Mouse (Mus musculus) heart, embryonic 14.5 days (tissue): ENCODE measurements around the gene Nfib. TPM values are rescaled to one million over a fixed set of nuclear protein-coding genes. Genes with fewer than 3 reads are reported as not detected.

ENCODE experiments used
- ATAC-seq: fragments of 200-750 bp; cut with Nextera tagmentation; 2 replicates; pipeline ENCODE4 v1.8.0; 2017; ENCODE audit warnings: low read depth, moderate TSS enrichment; ENCODE audit not compliant: insufficient number of reproducible peaks, insufficient read depth, low FRiP score
- H3K27ac ChIP-seq, 2 experiments: fragments of 200-500 bp in 1 of 2; fragments of 300-500 bp in 1 of 2; sonication (generic) in 1 of 2; replicated peaks in 1 of 2; 2 replicates each; pipeline ENCODE4 v1.5.1; 2012 to 2014; ENCODE audit warnings: low read depth in 2 of 2, low read length in 2 of 2, control low read depth in 1 of 2, mild to moderate bottlenecking in 1 of 2, mixed read lengths in 1 of 2; ENCODE audit not compliant: control insufficient read depth in 1 of 2, insufficient read depth in 1 of 2
- H3K27me3 ChIP-seq: fragments of 300-500 bp; sonication (generic); 2 replicates; pipeline ENCODE4 v1.6.1; 2014; ENCODE audit warnings: mild to moderate bottlenecking, low read length, control low read depth; ENCODE audit not compliant: control insufficient read depth, insufficient read depth
- H3K36me3 ChIP-seq: fragments of 300-500 bp; sonication (generic); 2 replicates; pipeline ENCODE4 v1.6.1; 2014; ENCODE audit warnings: mild to moderate bottlenecking, control low read depth, low read length, mixed read lengths; ENCODE audit not compliant: control insufficient read depth, insufficient read depth
- H3K4me1 ChIP-seq, 2 experiments: fragments of 200-500 bp in 1 of 2; fragments of 300-500 bp in 1 of 2; sonication (generic) in 1 of 2; 2 replicates each; pipeline ENCODE4 v1.6.1; 2012 to 2014; ENCODE audit warnings: low read length in 2 of 2, control low read depth in 1 of 2, mixed read lengths in 1 of 2; ENCODE audit not compliant: control insufficient read depth in 2 of 2, insufficient read depth in 2 of 2
- H3K4me2 ChIP-seq: fragments of 300-500 bp; sonication (generic); 2 replicates; pipeline ENCODE4 v1.6.1; 2014; ENCODE audit warnings: mild to moderate bottlenecking, low read length
- H3K4me3 ChIP-seq, 2 experiments: fragments of 200-500 bp in 1 of 2; fragments of 300-500 bp in 1 of 2; sonication (generic) in 1 of 2; 2 replicates each; pipeline ENCODE4 v1.5.1; 2012 to 2014; ENCODE audit warnings: low read length in 2 of 2, mild to moderate bottlenecking in 2 of 2, control low read depth in 1 of 2, low read depth in 1 of 2, moderate library complexity in 1 of 2; ENCODE audit not compliant: control insufficient read depth in 1 of 2, insufficient read depth in 1 of 2
- H3K9ac ChIP-seq: fragments of 300-500 bp; sonication (generic); 2 replicates; pipeline ENCODE4 v1.6.1; 2014; ENCODE audit warnings: mild to moderate bottlenecking, low read length
- H3K9me3 ChIP-seq: fragments of 300-500 bp; sonication (generic); 2 replicates; pipeline ENCODE4 v1.6.1; 2016; ENCODE audit warnings: low read length, control low read depth; ENCODE audit not compliant: control insufficient read depth
- WGBS: fragments of 180-500 bp; shearing (Covaris S2); extraction: QIAGEN DNeasy Blood & Tissue Kit; methylation state at CpG from one replicate; pipeline ENCODE4 v1.1.7; 2014; 5-methylcytosine and 5-hydroxymethylcytosine counted together
- polyA plus RNA-seq: library from polyadenylated mRNA; unstranded; fragments of >200 nt; fragmentation: Nextera tagmentation; extraction: Ambion mirVana; gene quantifications from 2 replicates; pipeline ENCODE4 v1.2.1, GENCODE M21; 2014

The Nfib gene
- polyA plus RNA-seq, 1 experiment from 2014 or later: 79.8 TPM

GRCm38 (mm10) chr4:82624285-82625045, 81.1 kb downstream of the Nfib start:
- ATAC-seq: no peak
- Histone ChIP-seq H3K9ac (no peak overlapping the region), H3K36me3 (no peaks in the 10 kb centered on the region), H3K4me1 (peaks cover 7 to 24% of the 10 kb centered on the region in 2 experiments), H3K9me3 (no peaks in the 10 kb centered on the region), H3K4me3 (no peak overlapping the region), H3K27ac (peak overlapping the region in 1 of 2 experiments; percentile 20; a peak in 1 of 4 replicates), H3K4me2 (no peak overlapping the region), H3K27me3 (no peaks in the 10 kb centered on the region)
- WGBS: 81% methylated on average over 8 of the region's 8 CpGs

GRCm38 (mm10) chr4:82623835-82624234, 81.7 kb downstream of the Nfib start:
- H3K9me3 ChIP-seq: no peaks in the 10 kb centered on the region
- peaks cover 7 to 27% of the 10 kb centered on the region in 2 experiments for H3K4me1 ChIP-seq
- peak overlapping the region in 1 of 2 experiments; percentile 20; a peak in 2 of 4 replicates for H3K27ac ChIP-seq
- no peak overlapping the region for H3K9ac ChIP-seq
- H3K4me3 ChIP-seq: no peak overlapping the region
- no peaks in the 10 kb centered on the region for H3K27me3 ChIP-seq
- no peak for ATAC-seq
- no peak overlapping the region for H3K4me2 ChIP-seq
- H3K36me3 ChIP-seq: no peaks in the 10 kb centered on the region
- WGBS: 49% methylated on average over 4 of the region's 4 CpGs

- peaks cover 7 to 27% of the 10 kb centered on the region in 2 experiments for H3K4me1 ChIP-seq
- H3K9ac ChIP-seq: no peak overlapping the region
- ATAC-seq: no peak
- no peaks in the 10 kb centered on the region for H3K27me3 ChIP-seq
- WGBS: 71% methylated on average over 12 of the region's 12 CpGs
- peak overlapping the region; percentile 51 for H3K4me2 ChIP-seq
- no peaks in the 10 kb centered on the region for H3K9me3 ChIP-seq
- peak overlapping the region; percentile 79 to 87 for H3K27ac ChIP-seq
- H3K4me3 ChIP-seq: no peak overlapping the region
- H3K36me3 ChIP-seq: no peaks in the 10 kb centered on the region
These were observed 82.4 kb downstream of the Nfib start for GRCm38 (mm10) chr4:82623081-82623538.

GRCm38 (mm10) chr4:82622321-82622836, 83.2 kb downstream of the Nfib start:
- H3K27me3 ChIP-seq: no peaks in the 10 kb centered on the region
- H3K9ac ChIP-seq: 0 out of 2 replicates have a peak overlapping the region, but pooled peaks have one; percentile 32
- H3K4me3 ChIP-seq: no peak overlapping the region
- no peaks in the 10 kb centered on the region for H3K36me3 ChIP-seq
- no peaks in the 10 kb centered on the region for H3K9me3 ChIP-seq
- 0% methylated on average over 3 of the region's 3 CpGs for WGBS
- H3K4me1 ChIP-seq: peaks cover 12 to 27% of the 10 kb centered on the region in 2 experiments
- H3K4me2 ChIP-seq: peak overlapping the region; percentile 51
- ATAC-seq: peak; percentile 76
- H3K27ac ChIP-seq: peak overlapping the region; percentile 79 to 87

GRCm38 (mm10) chr4:82619539-82619941, 86.0 kb downstream of the Nfib start:
- no peaks in the 10 kb centered on the region for H3K27me3 ChIP-seq
- ATAC-seq: no peak
- H3K9me3 ChIP-seq: no peaks in the 10 kb centered on the region
- 52% methylated on average over 12 of the region's 12 CpGs for WGBS
- peaks cover 15 to 27% of the 10 kb centered on the region in 2 experiments for H3K4me1 ChIP-seq
- no peaks in the 10 kb centered on the region for H3K36me3 ChIP-seq
- H3K9ac ChIP-seq: no peak overlapping the region
- H3K27ac ChIP-seq: no peak overlapping the region
- no peak overlapping the region for H3K4me3 ChIP-seq
- no peak overlapping the region for H3K4me2 ChIP-seq

- Histone ChIP-seq H3K4me3 (no peak overlapping the region), H3K36me3 (no peaks in the 10 kb centered on the region), H3K4me2 (no peak overlapping the region), H3K27ac (no peak overlapping the region), H3K27me3 (no peaks in the 10 kb centered on the region), H3K4me1 (peaks cover 18 to 28% of the 10 kb centered on the region in 2 experiments), H3K9ac (no peak overlapping the region), H3K9me3 (no peaks in the 10 kb centered on the region)
- ATAC-seq: no peak
- 67% methylated on average over 2 of the region's 2 CpGs for WGBS
These were observed 86.5 kb downstream of the Nfib start for GRCm38 (mm10) chr4:82619003-82619402.

- H3K27me3 ChIP-seq: no peaks in the 10 kb centered on the region
- H3K4me1 ChIP-seq: peaks cover 17 to 20% of the 10 kb centered on the region in 2 experiments
- H3K9ac ChIP-seq: no peak overlapping the region
- no peak overlapping the region for H3K27ac ChIP-seq
- no peak overlapping the region for H3K4me2 ChIP-seq
- H3K4me3 ChIP-seq: no peak overlapping the region
- no peaks in the 10 kb centered on the region for H3K9me3 ChIP-seq
- ATAC-seq: no peak
- no peaks in the 10 kb centered on the region for H3K36me3 ChIP-seq
- 86% methylated on average over 10 of the region's 10 CpGs for WGBS
These were observed 88.3 kb downstream of the Nfib start for GRCm38 (mm10) chr4:82617257-82617656.
